Mouse (Mus musculus) ES-E14 (cell line): ENCODE measurements around the gene Epb41l2. TPM values are rescaled to one million over a fixed set of nuclear protein-coding genes. Genes with fewer than 3 reads are reported as not detected.

Experiments
- DNase-seq: peaks from one replicate; pipeline ENCODE4 v3.0.0-alpha.2; 2013; ENCODE audit warnings: low read depth, low spot score
- H3K27ac ChIP-seq: 2 replicates; pipeline ENCODE4 v1.5.1; 2012; ENCODE audit warnings: low read depth, mild to moderate bottlenecking, low read length, moderate library complexity, mixed read lengths; ENCODE audit not compliant: poor library complexity, insufficient read depth, severe bottlenecking
- H3K36me3 ChIP-seq: 2 replicates; pipeline ENCODE4 v1.6.1; 2012; ENCODE audit warnings: mild to moderate bottlenecking, low read length, moderate library complexity, mixed read lengths; ENCODE audit not compliant: control insufficient read depth, poor library complexity, insufficient read depth, severe bottlenecking
- H3K4me1 ChIP-seq, 2 experiments: fragments of 150-350 bp in 1 of 2; sonication (generic) in 1 of 2; 2 replicates each; pipeline ENCODE4 v1.6.1; 2012; ENCODE audit warnings: low read length in 2 of 2, mild to moderate bottlenecking in 1 of 2, mixed read lengths in 1 of 2; ENCODE audit not compliant: control insufficient read depth in 2 of 2, insufficient read depth in 2 of 2, poor library complexity in 1 of 2
- H3K4me3 ChIP-seq, 2 experiments: fragments of 150-350 bp in 1 of 2; sonication (generic) in 1 of 2; 2 replicates each; pipeline ENCODE4 v1.5.1; 2012; ENCODE audit warnings: low read length in 2 of 2, low read depth in 1 of 2, mild to moderate bottlenecking in 1 of 2, mixed read lengths in 1 of 2; ENCODE audit not compliant: insufficient read depth in 1 of 2, poor library complexity in 1 of 2, severe bottlenecking in 1 of 2
- H3K9ac ChIP-seq: 2 replicates; pipeline ENCODE4 v1.6.1; 2012; ENCODE audit warnings: low read depth, mild to moderate bottlenecking, low read length, mixed read lengths; ENCODE audit not compliant: poor library complexity, insufficient read depth, severe bottlenecking
- H3K9me3 ChIP-seq: fragments of 150-350 bp; sonication (generic); 2 replicates; pipeline ENCODE4 v1.6.1; 2012; ENCODE audit warnings: low read depth, mild to moderate bottlenecking, low read length; ENCODE audit not compliant: control insufficient read depth, insufficient read depth
- CHD2 ChIP-seq: IDR thresholded peaks from 2 replicates; pipeline ENCODE4 v1.6.1; 2014; ENCODE audit warnings: mild to moderate bottlenecking, low read depth, low read length, inconsistent platforms
- HCFC1 ChIP-seq: IDR thresholded peaks from 2 replicates; pipeline ENCODE4 v1.6.1; 2012; ENCODE audit warnings: low read length, inconsistent platforms, borderline replicate concordance; ENCODE audit not compliant: insufficient read depth
- MAFK ChIP-seq: IDR thresholded peaks from 2 replicates; pipeline ENCODE4 v1.6.1; 2014; ENCODE audit warnings: mild to moderate bottlenecking, low read depth, low read length, inconsistent platforms; ENCODE audit not compliant: insufficient read depth
- ZC3H11A ChIP-seq: IDR thresholded peaks from 2 replicates; pipeline ENCODE4 v1.6.1; 2012; ENCODE audit warnings: low read depth, mild to moderate bottlenecking, inconsistent platforms, low read length, borderline replicate concordance
- ZNF384 ChIP-seq: IDR thresholded peaks from 2 replicates; pipeline ENCODE4 v1.6.1; 2012; ENCODE audit warnings: low read depth, low read length, inconsistent platforms
- in situ Hi-C, 2 experiments: fragments of 600-800 bp; cut with MboI; formaldehyde crosslinking; loops; one replicate each; pipeline ENCODE4 v1.15.1; 2025; ENCODE audit warnings: low sequenced_read_pairs in 2 of 2, inconsistent platforms in 1 of 2; ENCODE audit not compliant: unreplicated experiment in 2 of 2
- total RNA-seq: library from RNA; depleted of rRNA; stranded (reverse); fragments of 300-350 nt; gene quantifications from 2 replicates; pipeline ENCODE4 v1.2.3, GENCODE M21; 2012

The Epb41l2 gene
- total RNA-seq, 1 experiment, result 72.5 TPM

DNA sequence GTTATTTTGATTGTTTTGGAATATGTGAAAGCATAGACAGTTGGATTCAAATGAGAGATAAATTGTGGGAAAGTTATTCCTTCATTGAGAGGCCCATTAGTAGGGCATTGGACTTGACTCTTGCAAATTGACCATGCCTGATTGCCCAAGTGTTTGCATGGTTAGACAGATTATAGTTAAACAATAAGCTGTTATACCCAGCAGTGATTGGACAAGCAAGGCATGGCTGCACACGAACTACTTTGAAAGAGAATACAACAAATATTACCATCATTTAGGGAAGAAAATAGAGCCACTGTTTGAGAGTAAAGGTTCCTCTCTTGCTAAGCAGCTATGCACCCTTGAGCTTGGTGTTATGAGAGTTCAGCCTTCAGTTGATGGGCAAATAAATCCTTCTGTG lies 43.3 kb downstream of the Epb41l2 start:
- no peak overlapping the region for H3K9ac ChIP-seq
- in situ Hi-C loops, result no loop called here
- no peak for DNase-seq
- H3K4me3 ChIP-seq, result no peak overlapping the region
- H3K4me1 ChIP-seq, result peaks cover 0 to 3% of the 10 kb centered on the region in 2 experiments; a peak in 1 of 4 replicates
- TF ChIP-seq MAFK (no peak), HCFC1 (no peak), ZNF384 (no peak), ZC3H11A (no peak), CHD2 (no peak)
- H3K9me3 ChIP-seq, result no peaks in the 10 kb centered on the region
- H3K27ac ChIP-seq, result no peak overlapping the region
- H3K36me3 ChIP-seq, result no peaks in the 10 kb centered on the region

DNA sequence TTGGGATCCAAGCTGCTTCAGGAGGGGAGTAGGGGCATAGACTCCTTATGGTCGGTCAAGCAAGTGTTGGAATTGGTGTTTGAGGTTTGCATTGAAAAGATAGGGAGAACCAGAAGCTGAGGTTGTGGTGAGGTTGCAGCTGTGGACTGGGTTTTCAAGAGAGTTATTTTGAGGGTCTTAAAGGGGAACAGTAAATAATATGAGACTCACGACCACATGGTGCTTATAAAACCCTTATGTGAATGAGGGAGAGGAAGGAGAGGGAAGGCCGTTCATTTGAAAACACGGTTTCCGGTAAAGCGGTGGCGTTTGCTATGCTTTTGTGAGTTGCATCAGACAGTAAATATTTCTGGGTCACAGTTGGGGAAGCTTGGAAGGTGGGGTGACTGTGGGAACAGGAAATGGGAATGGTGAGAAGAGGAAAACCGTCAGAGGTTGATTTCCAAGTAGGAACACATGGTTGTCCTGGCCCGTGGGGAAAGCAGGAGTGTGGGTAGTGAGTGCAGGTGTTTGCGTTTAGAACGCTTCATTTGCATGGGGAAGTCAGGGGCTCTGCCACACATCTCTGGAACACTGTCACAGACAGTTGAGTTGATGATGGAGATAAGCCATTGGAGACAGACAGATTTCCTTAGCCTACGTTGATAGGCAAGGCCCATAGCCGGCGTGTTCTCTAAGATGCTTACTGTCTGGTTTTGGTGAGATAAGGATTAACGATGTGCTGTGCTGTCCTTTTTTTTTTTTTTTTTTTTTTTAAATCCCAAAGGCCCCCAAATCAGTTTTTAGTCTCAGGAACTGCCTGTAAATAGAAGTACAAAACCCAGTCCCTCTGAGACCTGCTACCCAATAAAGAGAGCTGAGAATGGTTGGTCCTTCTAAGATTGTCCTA lies 44.5 kb downstream of the Epb41l2 start:
- Histone ChIP-seq H3K4me1 (peaks cover 0 to 3% of the 10 kb centered on the region in 2 experiments; a peak in 1 of 4 replicates), H3K9me3 (no peaks in the 10 kb centered on the region), H3K36me3 (no peaks in the 10 kb centered on the region), H3K9ac (no peak overlapping the region), H3K27ac (no peak overlapping the region), H3K4me3 (no peak overlapping the region)
- in situ Hi-C loops, result no loop called here
- TF ChIP-seq ZNF384 (no peak), HCFC1 (no peak), CHD2 (no peak), MAFK (no peak), ZC3H11A (no peak)
- DNase-seq, result no peak

- in situ Hi-C loops, result no loop called here
- TF ChIP-seq CHD2 (no peak), ZC3H11A (no peak), HCFC1 (no peak), MAFK (no peak), ZNF384 (no peak)
- Histone ChIP-seq H3K4me3 (no peak overlapping the region), H3K36me3 (no peaks in the 10 kb centered on the region), H3K9ac (no peak overlapping the region), H3K4me1 (peaks cover 0 to 3% of the 10 kb centered on the region in 2 experiments; a peak in 1 of 4 replicates), H3K27ac (no peak overlapping the region), H3K9me3 (no peaks in the 10 kb centered on the region)
- DNase-seq, result no peak
Measured at GRCm38 (mm10) chr10:25404702-25405098, 45.1 kb downstream of the Epb41l2 start.

- Histone ChIP-seq H3K4me1 (peaks cover 0 to 3% of the 10 kb centered on the region in 2 experiments; a peak in 1 of 4 replicates), H3K9me3 (no peaks in the 10 kb centered on the region), H3K27ac (no peak overlapping the region), H3K4me3 (no peak overlapping the region), H3K9ac (no peak overlapping the region), H3K36me3 (no peaks in the 10 kb centered on the region)
- TF ChIP-seq HCFC1 (no peak), ZNF384 (no peak), ZC3H11A (no peak), MAFK (no peak), CHD2 (no peak)
- no peak for DNase-seq
- in situ Hi-C loops, result no loop called here
Measured at GRCm38 (mm10) chr10:25405551-25405950, 46.0 kb downstream of the Epb41l2 start.
